Mouse (Mus musculus): ENCODE results near the gene Sntg2.
A peak's percentile ranks its signal among the peaks of the same experiment; 100 is the strongest.

The Sntg2 gene

DNA sequence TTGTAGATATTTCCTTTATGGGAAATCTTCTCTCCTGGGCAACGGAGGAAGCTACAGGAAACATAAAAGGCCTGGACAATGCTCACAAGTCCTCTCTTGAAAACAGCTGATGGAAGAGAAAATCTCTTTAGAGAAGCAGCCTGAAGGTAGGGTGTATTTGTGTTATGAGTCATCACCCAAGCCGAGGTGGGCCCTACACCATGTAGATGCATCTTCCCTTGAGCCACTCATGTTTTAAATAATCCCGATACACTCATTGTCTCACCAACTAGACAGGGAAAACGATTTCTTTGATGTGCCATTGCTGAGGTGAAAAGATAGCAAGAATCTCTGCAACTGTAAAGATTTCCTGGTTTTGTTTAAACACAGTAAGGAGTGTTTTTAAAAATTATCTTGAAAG is 89.4 kb downstream of the Sntg2 start:
- DNase-seq (ENCODE audit: low read depth, low spot score), result no peak

GRCm38 (mm10) chr12:30272242-30272985 is 100.8 kb downstream of the Sntg2 start:
- DNase-seq (ENCODE audit: low read depth, low spot score), result no peak

- DNase-seq (ENCODE audit: low read depth, low spot score), result no peak
Measured at GRCm38 (mm10) chr12:30264206-30264605, 109.0 kb downstream of the Sntg2 start.

GRCm38 (mm10) chr12:30261187-30261586 is 112.0 kb downstream of the Sntg2 start:
- DNase-seq (ENCODE audit: low read depth, low spot score), result no peak

DNA sequence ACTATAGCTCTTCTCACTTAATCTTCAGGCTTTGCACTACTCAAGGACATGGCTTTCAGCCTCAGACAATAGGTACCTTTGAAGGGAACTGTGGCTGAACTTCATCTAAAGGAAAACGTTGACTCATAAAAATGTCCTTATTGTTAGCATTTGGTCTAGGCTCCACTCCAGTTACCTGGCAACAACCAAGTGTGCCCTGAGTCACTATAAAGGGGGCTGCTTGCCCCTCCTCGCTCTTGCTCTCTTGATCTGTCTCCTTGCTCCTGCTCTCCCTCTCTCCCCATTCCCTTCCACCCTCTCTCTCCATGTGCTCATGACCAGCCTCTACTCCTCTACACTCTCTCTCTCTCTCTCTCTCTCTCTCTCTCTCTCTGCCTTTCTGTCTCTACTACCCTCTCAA is 114.5 kb downstream of the Sntg2 start:
- DNase-seq (ENCODE audit: low read depth, low spot score), result no peak

DNA sequence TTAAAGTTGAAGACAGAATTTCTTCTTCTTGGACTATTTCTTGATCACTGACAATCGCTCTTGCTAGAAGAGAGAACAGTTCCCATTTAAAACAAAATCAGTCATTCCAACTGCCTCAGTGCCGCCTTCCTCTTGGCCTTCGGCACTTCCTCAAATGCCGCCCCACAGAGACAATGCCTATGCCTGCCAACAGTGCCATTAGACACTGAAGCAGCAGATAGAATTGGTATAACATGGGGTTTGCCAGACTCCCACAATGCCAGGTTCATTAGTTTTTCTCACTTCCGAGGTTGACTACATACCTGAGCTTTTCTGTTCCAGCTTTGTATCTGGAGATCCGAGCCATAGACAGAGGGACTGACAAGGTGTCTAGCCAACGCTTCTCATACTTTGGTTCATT is 115.5 kb downstream of the Sntg2 start:
- no peak for DNase-seq (ENCODE audit: low read depth, low spot score)

DNA sequence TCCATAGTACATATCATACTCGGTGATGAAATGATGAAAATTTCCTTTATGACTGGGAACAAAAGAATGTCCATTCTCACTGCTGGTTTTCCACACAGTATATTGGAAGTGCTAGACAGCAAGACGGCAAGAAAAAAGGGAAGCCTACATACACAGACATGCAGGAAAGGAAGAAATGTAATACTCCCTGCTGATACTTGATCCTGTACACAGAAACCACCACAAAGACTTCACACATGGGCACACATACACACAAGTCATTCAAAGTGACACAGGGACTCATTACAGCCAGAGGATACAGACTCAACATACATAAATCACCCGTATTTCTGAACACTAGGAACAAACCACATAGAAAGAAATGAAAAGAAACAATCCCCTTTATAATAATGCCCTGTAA is 117.0 kb downstream of the Sntg2 start:
- DNase-seq (ENCODE audit: low read depth, low spot score), result no peak

DNA sequence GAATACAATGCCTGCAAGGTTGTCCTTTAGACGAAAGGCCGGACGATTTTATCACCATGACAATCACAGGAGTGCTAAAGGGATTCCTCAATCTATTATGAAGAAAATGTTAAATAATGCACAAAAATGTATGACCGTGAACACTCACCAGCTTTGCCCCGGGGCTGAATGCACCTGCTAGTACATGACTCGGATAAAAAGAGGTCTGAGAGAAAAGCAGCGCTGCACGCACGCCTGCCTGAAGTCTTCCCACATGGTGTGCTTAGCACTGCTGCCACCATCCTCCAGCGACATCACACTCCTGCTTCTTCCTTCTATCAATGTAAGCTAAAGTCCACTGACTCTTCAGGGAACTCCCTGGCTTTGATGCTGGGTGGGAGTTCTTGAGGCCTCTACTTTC is 118.6 kb downstream of the Sntg2 start:
- DNase-seq (ENCODE audit: low read depth, low spot score), result peak; percentile 4

GRCm38 (mm10) chr12:30252381-30252780 is 120.8 kb downstream of the Sntg2 start:
- DNase-seq (ENCODE audit: low read depth, low spot score), result peak; percentile 2

DNA sequence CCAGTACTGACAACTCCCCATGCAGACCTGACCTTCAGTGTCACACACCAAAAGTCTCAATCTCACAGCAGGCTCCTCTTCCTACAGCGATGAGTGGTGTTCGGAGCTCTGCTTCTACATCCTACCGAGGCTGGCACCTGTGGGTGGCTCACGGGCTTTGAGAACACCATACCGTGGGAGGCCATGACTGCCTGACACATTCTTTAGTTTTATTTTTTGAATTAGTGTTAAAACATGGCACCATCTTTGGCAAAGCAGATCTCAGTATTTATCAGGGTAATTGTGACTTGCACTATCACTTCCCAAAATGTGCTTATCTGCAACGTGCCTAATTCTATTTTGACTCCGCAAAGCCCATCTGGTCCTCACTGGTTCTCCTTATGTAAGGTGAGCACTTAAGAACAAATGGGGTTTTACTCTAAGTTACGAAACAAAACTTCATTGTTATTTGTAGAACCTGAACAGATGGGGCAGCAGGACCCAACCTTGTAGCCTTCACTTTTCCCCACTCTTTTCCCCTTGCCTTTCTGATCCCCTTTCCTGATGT is 121.8 kb downstream of the Sntg2 start:
- no peak for DNase-seq (ENCODE audit: low read depth, low spot score)

DNA sequence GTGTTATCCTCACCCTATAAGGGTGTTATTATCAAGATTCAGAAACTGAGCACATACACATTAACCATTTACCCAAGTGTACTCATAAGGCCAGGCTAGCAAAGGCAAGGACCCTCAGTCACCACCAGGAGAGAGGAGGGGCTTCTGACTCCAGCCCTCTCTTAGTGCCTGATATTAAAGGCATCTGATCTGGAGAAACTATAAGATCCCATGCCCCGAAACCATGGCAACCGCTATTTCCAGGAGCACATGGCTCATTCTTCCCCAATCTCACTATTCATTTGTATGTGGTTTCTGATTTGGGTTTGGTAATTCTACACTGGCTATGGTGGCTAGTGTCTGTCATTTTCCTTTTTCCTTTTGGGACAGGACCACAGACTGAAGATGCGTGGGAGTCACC is 124.1 kb downstream of the Sntg2 start:
- no peak for DNase-seq (ENCODE audit: low read depth, low spot score)

- DNase-seq (ENCODE audit: low read depth, low spot score), result no peak
Measured at GRCm38 (mm10) chr12:30246286-30246945, 126.8 kb downstream of the Sntg2 start.

DNA sequence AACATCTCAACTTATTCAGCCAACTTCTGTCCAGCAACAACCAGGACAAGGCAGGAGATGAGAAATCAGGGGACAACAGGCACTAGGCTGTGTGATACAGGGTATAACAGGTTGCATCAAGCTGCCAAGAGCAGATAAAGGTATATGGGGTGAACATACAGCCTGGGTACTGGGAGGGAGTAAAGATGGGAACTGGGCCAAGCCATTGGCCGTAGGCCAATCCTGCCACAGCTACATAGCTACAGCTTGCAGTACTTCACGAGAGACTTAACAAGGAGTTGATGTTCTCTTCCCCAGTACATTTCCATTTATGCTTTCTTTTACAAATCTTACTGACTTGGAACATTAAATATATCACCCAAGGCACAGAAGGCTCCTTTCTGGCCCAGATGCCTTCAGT is 129.0 kb downstream of the Sntg2 start:
- no peak for DNase-seq (ENCODE audit: low read depth, low spot score)

DNA sequence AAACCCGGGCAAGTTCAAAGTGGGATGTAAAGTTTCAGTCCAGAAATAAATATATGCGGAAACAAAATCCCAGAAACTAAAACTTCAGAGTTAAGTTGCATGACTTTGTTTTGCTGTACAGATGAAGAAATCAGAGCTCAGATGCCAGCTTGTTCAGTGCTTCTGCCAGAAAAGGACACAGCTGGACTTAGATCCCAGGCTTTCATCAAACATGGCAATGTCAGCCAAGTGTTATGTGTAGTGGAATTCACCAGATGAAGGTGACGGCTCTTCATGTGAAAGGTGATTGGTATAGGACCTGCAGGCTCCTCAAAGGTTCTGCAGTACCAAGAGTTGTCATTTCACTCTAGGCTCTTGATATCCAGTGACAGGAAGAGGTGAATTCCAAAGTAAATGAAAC is 132.3 kb downstream of the Sntg2 start:
- DNase-seq (ENCODE audit: low read depth, low spot score), result no peak

DNA sequence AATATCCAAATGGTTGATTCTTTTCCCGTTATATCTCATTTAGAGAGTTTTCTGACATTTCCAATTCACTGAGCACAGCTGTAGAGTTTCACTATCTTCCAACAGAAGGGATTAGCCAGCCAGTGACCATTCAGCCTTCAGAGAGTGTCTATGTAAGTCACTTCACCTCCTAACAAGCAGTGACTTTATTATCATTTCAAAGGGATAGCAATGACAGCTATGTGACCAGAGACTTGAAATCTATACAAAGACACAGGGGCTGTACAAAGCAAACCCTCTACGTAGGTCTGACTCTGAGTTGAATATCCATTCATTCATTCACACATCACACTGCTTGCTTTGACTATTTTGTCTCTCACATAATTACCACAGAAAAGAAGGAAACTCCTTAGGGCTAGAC is 138.2 kb downstream of the Sntg2 start:
- no peak for DNase-seq (ENCODE audit: low read depth, low spot score)

DNA sequence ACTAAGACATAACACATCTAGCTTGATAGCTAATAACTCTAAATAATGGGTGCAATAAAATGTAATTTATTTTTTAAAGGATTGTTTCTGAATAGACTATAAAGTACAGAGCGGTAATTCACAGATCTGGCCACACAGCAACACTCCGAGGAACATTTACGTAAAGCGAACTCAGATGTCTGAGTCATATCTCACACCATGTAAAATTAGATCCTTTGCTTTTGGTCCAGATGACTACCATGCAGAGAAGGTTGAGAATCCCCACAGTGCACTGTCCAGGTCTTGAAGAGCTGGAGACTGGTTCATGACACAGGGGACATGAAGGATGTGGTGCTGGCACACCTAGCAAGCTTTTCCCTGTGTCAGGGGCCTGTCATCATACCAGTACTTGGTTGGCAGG is 145.2 kb downstream of the Sntg2 start:
- no peak for DNase-seq (ENCODE audit: low read depth, low spot score)

GRCm38 (mm10) chr12:30226247-30226646 is 146.9 kb downstream of the Sntg2 start:
- no peak for DNase-seq (ENCODE audit: low read depth, low spot score)

DNA sequence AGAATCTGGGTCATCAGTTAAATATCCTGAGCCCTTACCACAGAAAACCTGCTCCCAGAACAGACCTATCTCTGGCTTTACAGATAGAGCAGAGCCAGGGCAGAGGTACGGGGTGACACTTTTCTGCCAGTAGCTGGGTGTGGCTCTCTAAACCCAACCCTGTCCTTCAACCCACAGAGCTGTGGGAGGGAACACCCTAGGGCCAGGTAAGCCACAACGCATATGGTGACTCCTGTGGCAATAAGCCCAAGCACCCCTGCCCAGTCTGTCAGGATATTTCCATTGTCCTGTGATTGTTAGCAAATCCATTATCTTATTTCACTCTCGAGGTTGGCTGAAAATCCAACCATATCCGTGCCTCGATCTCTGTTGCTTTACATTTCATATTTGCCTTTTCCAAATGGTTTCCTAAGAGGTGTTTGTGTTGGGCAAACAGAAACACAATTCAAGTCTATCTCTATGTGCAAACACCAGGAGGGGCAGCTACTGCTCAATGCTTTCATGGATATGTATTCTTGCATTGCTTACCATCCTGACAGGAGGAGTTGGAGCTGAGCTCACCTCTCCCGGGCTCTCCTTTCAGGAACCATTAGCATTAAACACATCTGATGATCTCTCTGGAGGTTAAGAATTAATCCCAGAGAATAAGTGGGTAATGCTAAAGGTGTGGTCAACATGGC is 156.3 kb downstream of the Sntg2 start:
- DNase-seq (ENCODE audit: low read depth, low spot score), result no peak

DNA sequence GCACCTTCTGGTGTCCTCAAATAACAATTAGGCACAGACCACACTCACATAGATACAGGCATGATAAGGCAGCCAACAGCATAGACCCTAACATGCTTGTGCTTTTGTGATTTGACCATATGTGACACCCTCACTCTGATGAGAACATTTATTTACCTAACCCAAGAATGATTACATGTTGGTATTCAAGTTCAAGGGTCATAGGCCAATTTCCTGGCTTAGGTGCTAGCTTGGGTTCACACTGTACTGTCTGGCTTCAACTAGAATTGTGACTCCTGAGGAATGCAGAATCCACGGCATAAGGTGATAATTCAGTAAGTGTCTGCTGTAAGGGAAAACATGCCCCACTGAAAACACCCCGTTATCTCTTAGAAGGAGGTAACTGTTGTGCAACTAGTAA is 158.4 kb downstream of the Sntg2 start:
- DNase-seq (ENCODE audit: low read depth, low spot score), result no peak

DNA sequence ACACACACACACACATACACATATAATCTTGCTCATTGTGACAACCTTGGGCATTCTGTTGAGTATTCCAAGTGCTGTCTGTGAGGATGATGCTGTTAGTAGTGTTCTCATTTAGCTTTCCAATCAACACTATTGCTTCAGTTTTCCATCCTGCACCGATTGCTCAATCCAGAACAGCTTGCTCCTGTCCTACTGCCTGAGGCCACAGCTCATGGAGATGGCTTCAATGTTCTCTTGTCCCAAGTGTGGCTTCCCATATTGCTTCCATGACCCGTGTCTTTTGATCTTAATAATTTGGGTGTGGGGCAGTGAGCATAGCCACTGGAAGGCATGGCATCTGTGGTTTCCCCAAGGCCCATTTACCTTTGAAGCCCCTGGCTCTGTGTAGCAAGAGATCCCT is 162.8 kb downstream of the Sntg2 start:
- no peak for DNase-seq (ENCODE audit: low read depth, low spot score)

- DNase-seq (ENCODE audit: low read depth, low spot score), result no peak
Measured at GRCm38 (mm10) chr12:30208527-30208926, 164.6 kb downstream of the Sntg2 start.

GRCm38 (mm10) chr12:30208087-30208486 is 165.1 kb downstream of the Sntg2 start:
- DNase-seq (ENCODE audit: low read depth, low spot score), result no peak

- DNase-seq (ENCODE audit: low read depth, low spot score), result no peak
Measured at GRCm38 (mm10) chr12:30204457-30204856, 168.7 kb downstream of the Sntg2 start.
